Mouse (Mus musculus) brain, embryonic 14.5 days (tissue): ENCODE results near the gene Masp1.

ENCODE experiments used
- CTCF ChIP-seq: fragments of 200-500 bp; IDR thresholded peaks from 2 replicates; pipeline ENCODE4 v1.5.1; 2012; ENCODE audit warnings: inconsistent platforms, mild to moderate bottlenecking, moderate library complexity, borderline replicate concordance; ENCODE audit not compliant: insufficient read depth, insufficient read length; ENCODE audit errors: extremely low read depth
- POLR2A ChIP-seq: fragments of 200-500 bp; IDR thresholded peaks from 2 replicates; pipeline ENCODE4 v1.6.1; 2012; ENCODE audit warnings: mild to moderate bottlenecking, inconsistent platforms, borderline replicate concordance; ENCODE audit not compliant: poor library complexity, insufficient read depth, insufficient read length, severe bottlenecking; ENCODE audit errors: extremely low read depth

GRCm38 (mm10) chr16:23497440-23497839, 23.2 kb downstream of the Masp1 start:
- TF ChIP-seq CTCF (no peak), POLR2A (no peak)
